Mouse (Mus musculus): ENCODE results near the gene Sympk.

GRCm38 (mm10) chr7:19024096-19024506, at the start of gene Sympk:
- TF ChIP-seq CTCF (IDR thresholded peaks at IDR 0.05; ENCODE audit: low read depth, low read length) (no peak), POLR2A (IDR thresholded peaks at IDR 0.05; ENCODE audit: extremely low read depth, insufficient read depth, low read length) (0 out of 2 replicates have a peak, but pooled peaks have one; percentile 33)
